Mouse (Mus musculus) intestine, embryonic 14.5 days (tissue): Measurements from ENCODE around the gene Trim39. TPM values are rescaled to one million over a fixed set of nuclear protein-coding genes. Genes with fewer than 3 reads are reported as not detected.
"Not testable (repeated sequence)": the region's sequence is repeated elsewhere in the genome, so short reads cannot be mapped to it uniquely, and the experiment has no call there.

Experiments used
- ATAC-seq: fragments of 200-750 bp; cut with Nextera tagmentation; replicated peaks from 2 replicates; pipeline ENCODE4 v1.8.0; 2017; ENCODE audit warnings: low read depth, moderate number of reproducible peaks, moderate TSS enrichment, moderate library complexity; ENCODE audit not compliant: low FRiP score, low TSS enrichment
- DNase-seq: peaks from one replicate; pipeline ENCODE4 v3.0.0-alpha.2; 2018; ENCODE audit warnings: low spot score
- H3K27ac ChIP-seq: fragments of 300-500 bp; sonication (generic); 2 replicates; pipeline ENCODE4 v1.5.1; 2014; ENCODE audit warnings: low read depth, mild to moderate bottlenecking, control low read depth
- H3K27me3 ChIP-seq: fragments of 300-500 bp; sonication (generic); replicated peaks from 2 replicates; pipeline ENCODE4 v1.6.1; 2014; ENCODE audit warnings: low read length, control low read depth; ENCODE audit not compliant: control insufficient read depth, insufficient read depth
- H3K36me3 ChIP-seq: fragments of 300-500 bp; sonication (generic); 2 replicates; pipeline ENCODE4 v1.6.1; 2014; ENCODE audit warnings: low read length, control low read depth; ENCODE audit not compliant: control insufficient read depth, insufficient read depth
- H3K4me1 ChIP-seq: fragments of 300-500 bp; sonication (generic); replicated peaks from 2 replicates; pipeline ENCODE4 v1.6.1; 2014; ENCODE audit warnings: low read length, control low read depth, mixed read lengths; ENCODE audit not compliant: control insufficient read depth, insufficient read depth
- H3K4me2 ChIP-seq: fragments of 300-500 bp; sonication (generic); 2 replicates; pipeline ENCODE4 v1.6.1; 2014; ENCODE audit warnings: low read length
- H3K4me3 ChIP-seq: fragments of 300-500 bp; sonication (generic); 2 replicates; pipeline ENCODE4 v1.5.1; 2014; ENCODE audit warnings: low read depth, low read length, control low read depth, mixed read lengths
- H3K9ac ChIP-seq: fragments of 300-500 bp; sonication (generic); 2 replicates; pipeline ENCODE4 v1.6.1; 2014; ENCODE audit warnings: mild to moderate bottlenecking, low read length
- H3K9me3 ChIP-seq: fragments of 300-500 bp; sonication (generic); 2 replicates; pipeline ENCODE4 v1.6.1; 2016; ENCODE audit warnings: low read length, control low read depth; ENCODE audit not compliant: control insufficient read depth
- WGBS: fragments of 180-500 bp; shearing (Covaris S2); extraction: QIAGEN DNeasy Blood & Tissue Kit; methylation state at CpG from one replicate; pipeline ENCODE4 v1.1.7; 2014; 5-methylcytosine and 5-hydroxymethylcytosine counted together
- polyA plus RNA-seq: library from polyadenylated mRNA; unstranded; fragments of >200 nt; fragmentation: Nextera tagmentation; extraction: Ambion mirVana; gene quantifications from 2 replicates; pipeline ENCODE4 v1.2.1, GENCODE M21; 2014

Gene Trim39
- polyA plus RNA-seq, 1 experiment from 2014 or later: 11.3 TPM

DNA sequence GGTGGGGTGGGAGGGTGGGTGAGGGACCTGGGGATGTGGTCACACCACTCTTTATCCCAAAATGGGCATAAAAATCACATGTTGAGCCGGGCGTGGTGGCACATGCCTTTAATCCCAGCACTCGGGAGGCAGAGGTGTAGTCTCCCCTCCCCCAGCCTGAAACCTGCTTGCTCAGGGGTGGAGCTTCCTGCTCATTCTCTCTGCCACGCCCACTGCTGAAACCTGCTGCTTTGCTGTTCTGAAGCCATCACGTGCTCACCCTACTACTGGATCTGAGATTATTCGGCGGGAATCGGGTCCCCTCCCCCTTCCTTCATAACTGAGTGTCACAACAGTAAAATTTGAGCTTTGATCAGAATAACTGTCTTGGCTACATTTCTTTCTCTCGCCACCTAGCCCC, 36.7 kb downstream of the Trim39 start:
- DNase-seq, H3K9me3 ChIP-seq, H3K36me3 ChIP-seq, H3K4me2 ChIP-seq, H3K4me1 ChIP-seq, H3K27ac ChIP-seq, ATAC-seq, H3K4me3 ChIP-seq, H3K9ac ChIP-seq: not testable (repeated sequence)
- 19% methylated on average over 8 of the region's 9 CpGs for WGBS
- H3K27me3 ChIP-seq: peaks cover 56% of the 10 kb centered on the region

DNA sequence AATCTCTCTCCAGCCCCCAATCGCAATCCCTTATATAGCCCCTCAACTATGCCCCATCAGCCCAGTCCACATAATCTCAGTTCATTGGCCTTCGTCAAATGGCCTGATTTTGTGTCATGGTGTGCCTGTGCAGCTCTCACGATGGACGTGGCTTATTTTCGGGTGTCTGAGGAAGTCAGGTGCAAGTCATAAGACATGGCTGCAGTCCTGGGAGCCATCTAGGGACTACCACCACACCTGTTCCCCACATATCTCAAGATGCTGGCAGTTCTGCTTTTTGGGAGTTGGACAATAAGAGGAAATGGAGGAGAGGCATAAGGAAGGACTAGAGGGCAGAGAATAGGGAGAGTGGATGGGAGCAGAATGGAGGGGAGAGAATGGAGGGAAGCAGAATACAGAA, 38.5 kb downstream of the Trim39 start:
- H3K4me2 ChIP-seq: no peak overlapping the region
- no peaks in the 10 kb centered on the region for H3K9me3 ChIP-seq
- H3K4me3 ChIP-seq: no peak overlapping the region
- peaks cover 55% of the 10 kb centered on the region for H3K27me3 ChIP-seq
- H3K4me1 ChIP-seq: no peaks in the 10 kb centered on the region
- no peaks in the 10 kb centered on the region for H3K36me3 ChIP-seq
- no peak overlapping the region for H3K9ac ChIP-seq
- H3K27ac ChIP-seq: no peak overlapping the region
- 85% methylated on average over 5 of the region's 5 CpGs for WGBS
- ATAC-seq: no peak
- DNase-seq: no peak

GRCm38 (mm10) chr17:36231318-36231717, 40.7 kb downstream of the Trim39 start:
- H3K4me2 ChIP-seq: no peak overlapping the region
- H3K4me1 ChIP-seq: no peaks in the 10 kb centered on the region
- DNase-seq (peak; percentile 100), ATAC-seq (no peak)
- 8% methylated on average over 36 of the region's 36 CpGs for WGBS
- peaks cover 44% of the 10 kb centered on the region for H3K27me3 ChIP-seq
- no peak overlapping the region for H3K27ac ChIP-seq
- no peaks in the 10 kb centered on the region for H3K9me3 ChIP-seq
- H3K4me3 ChIP-seq: no peak overlapping the region
- no peaks in the 10 kb centered on the region for H3K36me3 ChIP-seq
- H3K9ac ChIP-seq: no peak overlapping the region

DNA sequence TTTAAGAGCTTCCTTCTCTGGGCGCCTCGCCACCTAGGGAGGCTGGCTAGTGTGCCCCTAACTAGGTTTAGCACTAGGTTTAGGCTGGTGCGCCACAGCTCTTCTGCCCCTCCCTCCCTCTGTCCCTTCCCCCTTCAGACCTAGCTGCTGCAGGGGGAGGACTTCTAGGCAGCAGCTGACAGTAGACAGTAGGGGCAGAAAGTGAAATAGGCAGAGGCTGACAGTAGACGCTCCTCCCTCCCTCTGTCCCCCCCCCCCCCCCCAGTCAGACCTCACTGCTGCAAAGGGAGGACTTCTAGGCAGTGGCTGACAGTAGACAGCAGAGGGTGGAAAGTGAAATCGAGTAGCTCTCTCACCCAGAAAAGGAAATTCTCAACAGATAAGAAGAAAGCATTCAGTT, 43.0 kb downstream of the Trim39 start:
- no peak for ATAC-seq
- H3K9me3 ChIP-seq: no peaks in the 10 kb centered on the region
- 12% methylated on average over 4 of the region's 5 CpGs for WGBS
- H3K4me1 ChIP-seq: no peaks in the 10 kb centered on the region
- no peaks in the 10 kb centered on the region for H3K36me3 ChIP-seq
- no peak overlapping the region for H3K27ac ChIP-seq
- H3K4me3 ChIP-seq: no peak overlapping the region
- DNase-seq: no peak
- no peak overlapping the region for H3K9ac ChIP-seq
- H3K4me2 ChIP-seq: no peak overlapping the region
- peaks cover 47% of the 10 kb centered on the region for H3K27me3 ChIP-seq

DNA sequence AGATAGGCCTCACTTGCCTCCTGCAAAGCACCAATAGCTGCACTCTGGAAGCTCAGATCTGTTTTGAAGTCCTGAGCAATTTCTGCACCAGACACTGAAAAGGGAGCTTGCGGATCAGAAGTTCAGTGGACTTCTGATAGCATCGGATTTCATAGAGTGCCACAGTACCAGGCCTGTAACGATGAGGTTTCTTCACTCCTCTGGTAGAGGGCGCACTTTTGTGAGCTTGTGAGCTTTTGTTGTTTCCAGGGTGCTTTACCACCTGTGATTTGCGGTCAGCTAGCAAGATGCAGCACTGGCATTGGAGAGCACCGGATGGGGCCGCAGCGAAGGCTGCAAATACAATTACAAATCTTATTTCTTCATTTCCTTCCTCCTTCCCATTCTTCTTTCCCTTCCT, 45.1 kb downstream of the Trim39 start:
- no peak overlapping the region for H3K4me3 ChIP-seq
- H3K4me1 ChIP-seq: no peaks in the 10 kb centered on the region
- H3K36me3 ChIP-seq: no peaks in the 10 kb centered on the region
- H3K27ac ChIP-seq: no peak overlapping the region
- DNase-seq: no peak
- no peak overlapping the region for H3K9ac ChIP-seq
- no peak for ATAC-seq
- H3K9me3 ChIP-seq: no peaks in the 10 kb centered on the region
- no peak overlapping the region for H3K4me2 ChIP-seq
- 25% methylated on average over 8 of the region's 8 CpGs for WGBS
- H3K27me3 ChIP-seq: peaks cover 39% of the 10 kb centered on the region

- no peak overlapping the region for H3K4me2 ChIP-seq
- H3K4me1 ChIP-seq: no peaks in the 10 kb centered on the region
- 9% methylated on average over 9 of the region's 9 CpGs for WGBS
- H3K36me3 ChIP-seq: no peaks in the 10 kb centered on the region
- no peak for DNase-seq
- H3K9ac ChIP-seq: no peak overlapping the region
- H3K27me3 ChIP-seq: peaks cover 40% of the 10 kb centered on the region
- H3K27ac ChIP-seq: no peak overlapping the region
- no peak for ATAC-seq
- H3K4me3 ChIP-seq: no peak overlapping the region
- no peaks in the 10 kb centered on the region for H3K9me3 ChIP-seq
These were observed 46.7 kb downstream of the Trim39 start for GRCm38 (mm10) chr17:36225231-36225824.

GRCm38 (mm10) chr17:36224451-36224850, 47.6 kb downstream of the Trim39 start:
- Histone ChIP-seq H3K9me3 (no peaks in the 10 kb centered on the region), H3K4me2 (no peak overlapping the region), H3K27ac (no peak overlapping the region), H3K27me3 (peaks cover 43% of the 10 kb centered on the region), H3K4me1 (no peaks in the 10 kb centered on the region), H3K9ac (no peak overlapping the region), H3K36me3 (no peaks in the 10 kb centered on the region), H3K4me3 (no peak overlapping the region)
- ATAC-seq: no peak
- 42% methylated on average over 3 of the region's 3 CpGs for WGBS
- no peak for DNase-seq

DNA sequence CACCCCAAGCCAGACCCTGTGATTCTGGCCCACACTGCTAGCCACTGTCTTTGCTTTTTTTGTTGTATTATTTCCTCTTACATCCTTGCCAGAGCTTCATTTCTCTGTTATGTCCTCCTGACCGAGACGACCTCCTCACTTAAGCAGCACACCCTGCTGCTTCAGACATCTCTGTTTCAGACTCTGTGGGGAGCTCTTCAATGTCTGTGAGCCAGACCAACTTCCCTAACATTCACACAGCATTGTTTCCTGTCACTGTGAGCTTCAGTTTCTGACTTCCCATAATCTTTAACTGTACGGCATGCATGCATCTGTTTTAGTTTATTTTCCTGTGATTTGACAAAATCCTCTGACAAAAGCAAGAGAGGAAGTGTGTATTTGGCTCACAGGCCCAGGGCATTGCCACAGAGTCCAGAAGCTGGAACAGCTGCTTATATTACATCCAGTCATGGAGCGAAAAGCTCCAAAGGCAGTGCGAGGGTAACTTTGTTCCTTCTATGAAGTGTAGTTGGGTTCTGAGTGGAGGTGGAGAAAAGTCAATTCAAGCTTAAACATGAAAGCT, 53.4 kb downstream of the Trim39 start:
- peaks cover 68% of the 10 kb centered on the region for H3K27me3 ChIP-seq
- 60% methylated on average over 5 of the region's 5 CpGs for WGBS

DNA sequence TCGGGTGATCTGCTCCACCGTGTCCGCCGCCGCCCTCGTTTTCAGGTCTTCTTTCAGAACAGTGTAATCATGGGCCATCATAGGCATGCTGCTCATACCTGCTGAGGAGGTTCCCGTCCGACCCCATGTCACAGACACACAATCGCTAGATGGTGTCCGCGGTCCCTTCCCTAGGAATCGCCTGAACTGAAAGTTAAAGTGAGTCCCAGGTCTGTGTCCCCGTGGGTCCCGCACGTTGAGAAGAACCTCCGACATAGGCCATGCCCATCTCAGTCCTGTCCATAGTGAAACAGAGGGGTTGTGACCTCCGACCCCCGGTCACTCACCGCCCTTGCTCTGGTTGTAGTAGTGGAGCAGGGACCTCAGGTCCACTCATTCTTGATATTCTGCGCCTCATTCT, 56.5 kb downstream of the Trim39 start:
- H3K36me3 ChIP-seq: no peaks in the 10 kb centered on the region
- DNase-seq (no peak), ATAC-seq (no peak)
- no peak overlapping the region for H3K4me3 ChIP-seq
- no peak overlapping the region for H3K27ac ChIP-seq
- H3K4me1 ChIP-seq: no peaks in the 10 kb centered on the region
- no peak overlapping the region for H3K9ac ChIP-seq
- no peaks in the 10 kb centered on the region for H3K9me3 ChIP-seq
- H3K27me3 ChIP-seq: peaks cover 75% of the 10 kb centered on the region
- 4% methylated on average over 20 of the region's 20 CpGs for WGBS
- H3K4me2 ChIP-seq: no peak overlapping the region

More for the DNA sequence above, 53.4 kb downstream of the Trim39 start:
- ATAC-seq (no peak), DNase-seq (no peak)
- Histone ChIP-seq H3K4me2 (no peak overlapping the region), H3K4me3 (no peak overlapping the region), H3K9me3 (no peaks in the 10 kb centered on the region), H3K27ac (no peak overlapping the region), H3K4me1 (no peaks in the 10 kb centered on the region), H3K9ac (no peak overlapping the region), H3K36me3 (no peaks in the 10 kb centered on the region)
